Mouse (Mus musculus) forebrain, embryonic 15.5 days (tissue): ENCODE results near the gene H6pd. TPM values are rescaled to one million over a fixed set of nuclear protein-coding genes. Genes with fewer than 3 reads are reported as not detected.
A peak's percentile ranks its signal among the peaks of the same experiment; 100 is the strongest.

ENCODE experiments used
- ATAC-seq: fragments of 200-750 bp; cut with Nextera tagmentation; replicated peaks from 2 replicates; pipeline ENCODE4 v1.8.0; 2017; ENCODE audit warnings: mild to moderate bottlenecking, moderate TSS enrichment, moderate library complexity
- H3K27ac ChIP-seq: fragments of 300-500 bp; sonication (generic); replicated peaks from 2 replicates; pipeline ENCODE4 v1.5.1; 2015; ENCODE audit warnings: mild to moderate bottlenecking, inconsistent platforms
- H3K27me3 ChIP-seq: fragments of 300-500 bp; sonication (generic); 2 replicates; pipeline ENCODE4 v1.6.1; 2015; ENCODE audit warnings: inconsistent platforms
- H3K36me3 ChIP-seq: fragments of 300-500 bp; sonication (generic); 2 replicates; pipeline ENCODE4 v1.6.1; 2015; ENCODE audit warnings: mild to moderate bottlenecking, inconsistent platforms
- H3K4me1 ChIP-seq: fragments of 300-500 bp; sonication (generic); 2 replicates; pipeline ENCODE4 v1.6.1; 2015; ENCODE audit warnings: inconsistent platforms
- H3K4me2 ChIP-seq: fragments of 300-500 bp; sonication (generic); replicated peaks from 2 replicates; pipeline ENCODE4 v1.6.1; 2015; ENCODE audit warnings: mild to moderate bottlenecking, inconsistent platforms
- H3K4me3 ChIP-seq: fragments of 300-500 bp; sonication (generic); 2 replicates; pipeline ENCODE4 v1.5.1; 2015; ENCODE audit warnings: mild to moderate bottlenecking, inconsistent platforms
- H3K9ac ChIP-seq: fragments of 300-500 bp; sonication (generic); replicated peaks from 2 replicates; pipeline ENCODE4 v1.6.1; 2015; ENCODE audit warnings: mild to moderate bottlenecking, inconsistent platforms
- H3K9me3 ChIP-seq: fragments of 300-500 bp; sonication (generic); 2 replicates; pipeline ENCODE4 v1.6.1; 2016; ENCODE audit warnings: inconsistent platforms
- WGBS: fragments of 180-500 bp; shearing (Covaris S2); methylation state at CpG from one replicate; pipeline ENCODE4 v1.1.7; 2015; ENCODE audit warnings: mixed read lengths; 5-methylcytosine and 5-hydroxymethylcytosine counted together
- polyA plus RNA-seq: library from polyadenylated mRNA; unstranded; fragments of >200 nt; fragmentation: Nextera tagmentation; extraction: Ambion mirVana; gene quantifications from 2 replicates; pipeline ENCODE4 v1.2.1, GENCODE M21; 2015

The H6pd gene
- polyA plus RNA-seq, 1 experiment from 2014 or later, result 1.5 TPM

DNA sequence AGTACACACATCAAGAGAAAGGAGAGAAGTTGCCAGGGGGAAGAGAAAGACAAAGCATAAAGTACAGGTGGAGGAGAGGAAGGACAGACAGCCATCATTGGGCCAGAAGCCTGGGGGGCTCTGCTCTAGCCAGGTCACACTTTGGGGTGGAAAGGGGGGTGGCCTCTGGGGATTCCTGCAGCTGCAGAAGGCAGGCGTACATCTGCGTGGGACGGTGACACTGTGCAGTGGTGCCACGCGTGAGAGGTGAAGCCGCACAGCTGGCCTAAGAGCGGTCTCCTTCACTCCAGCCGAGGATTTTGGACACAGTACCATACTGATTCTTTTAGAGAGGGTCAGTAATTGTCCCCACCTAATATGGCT lies 16.2 kb downstream of the H6pd start:
- WGBS, result 94% methylated on average over 8 of the region's 8 CpGs
- Histone ChIP-seq H3K27ac (no peak overlapping the region), H3K4me2 (no peak overlapping the region), H3K4me3 (no peak overlapping the region), H3K27me3 (no peaks in the 10 kb centered on the region), H3K36me3 (no peaks in the 10 kb centered on the region), H3K9ac (no peak overlapping the region), H3K4me1 (peaks cover 30% of the 10 kb centered on the region), H3K9me3 (no peaks in the 10 kb centered on the region)
- no peak for ATAC-seq

DNA sequence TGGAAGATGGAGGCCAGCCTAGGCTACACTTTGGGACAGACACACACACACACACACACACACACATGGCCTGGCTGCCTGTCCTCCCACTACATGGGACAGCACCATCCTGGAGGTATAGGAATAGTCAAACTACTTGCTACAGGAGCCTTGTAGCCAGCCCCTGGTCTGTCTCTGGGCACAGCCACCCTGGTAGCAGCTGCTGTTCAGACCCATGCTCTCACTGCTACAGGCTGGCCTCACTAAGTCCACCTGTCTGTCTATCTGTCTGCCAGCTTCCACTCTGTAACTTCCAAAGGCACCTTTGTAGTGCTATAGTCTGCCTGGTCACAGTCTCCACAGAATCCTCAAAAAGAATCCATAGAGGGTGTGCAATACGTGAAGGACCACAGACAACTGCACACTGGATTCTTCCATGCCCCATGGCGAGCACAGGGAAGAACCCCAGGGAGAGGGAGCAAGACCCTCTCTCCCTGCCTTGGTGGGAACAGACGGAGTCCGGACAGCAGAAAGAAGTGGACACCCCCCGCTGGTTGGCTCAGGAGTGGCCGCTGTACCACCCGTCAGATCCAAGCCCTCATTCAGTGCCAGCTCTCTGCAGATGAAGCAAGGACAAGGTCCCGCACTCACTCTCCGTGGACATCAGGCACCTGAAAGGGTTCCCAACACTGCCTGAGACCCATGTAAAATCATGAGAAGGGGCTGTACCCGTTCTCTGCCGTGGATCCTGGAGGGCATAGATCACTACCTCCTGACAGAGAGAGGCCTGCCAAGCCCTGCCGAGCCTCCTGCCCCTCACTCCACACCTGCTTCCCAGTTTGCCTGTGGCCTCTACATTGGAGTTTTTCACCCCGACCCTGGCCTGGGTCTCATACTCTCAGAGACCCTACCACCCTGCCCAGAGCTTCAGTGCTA lies 16.8 kb downstream of the H6pd start:
- ATAC-seq, result no peak
- H3K27ac ChIP-seq, result no peak overlapping the region
- H3K4me2 ChIP-seq, result no peak overlapping the region
- peaks cover 30% of the 10 kb centered on the region for H3K4me1 ChIP-seq
- no peaks in the 10 kb centered on the region for H3K36me3 ChIP-seq
- no peaks in the 10 kb centered on the region for H3K27me3 ChIP-seq
- H3K4me3 ChIP-seq, result no peak overlapping the region
- H3K9ac ChIP-seq, result no peak overlapping the region
- 81% methylated on average over 13 of the region's 13 CpGs for WGBS
- H3K9me3 ChIP-seq, result no peaks in the 10 kb centered on the region

- no peak overlapping the region for H3K4me3 ChIP-seq
- H3K9ac ChIP-seq, result no peak overlapping the region
- H3K9me3 ChIP-seq, result no peaks in the 10 kb centered on the region
- 26% methylated on average over 9 of the region's 9 CpGs for WGBS
- ATAC-seq, result no peak
- H3K36me3 ChIP-seq, result no peaks in the 10 kb centered on the region
- peaks cover 30% of the 10 kb centered on the region for H3K4me1 ChIP-seq
- H3K27me3 ChIP-seq, result no peaks in the 10 kb centered on the region
- H3K27ac ChIP-seq, result peak overlapping the region; percentile 47; the same call in 1 of the 2 replicates
- H3K4me2 ChIP-seq, result no peak overlapping the region
Observed at GRCm38 (mm10) chr4:149990954-149991633, 17.7 kb downstream of the H6pd start.

DNA sequence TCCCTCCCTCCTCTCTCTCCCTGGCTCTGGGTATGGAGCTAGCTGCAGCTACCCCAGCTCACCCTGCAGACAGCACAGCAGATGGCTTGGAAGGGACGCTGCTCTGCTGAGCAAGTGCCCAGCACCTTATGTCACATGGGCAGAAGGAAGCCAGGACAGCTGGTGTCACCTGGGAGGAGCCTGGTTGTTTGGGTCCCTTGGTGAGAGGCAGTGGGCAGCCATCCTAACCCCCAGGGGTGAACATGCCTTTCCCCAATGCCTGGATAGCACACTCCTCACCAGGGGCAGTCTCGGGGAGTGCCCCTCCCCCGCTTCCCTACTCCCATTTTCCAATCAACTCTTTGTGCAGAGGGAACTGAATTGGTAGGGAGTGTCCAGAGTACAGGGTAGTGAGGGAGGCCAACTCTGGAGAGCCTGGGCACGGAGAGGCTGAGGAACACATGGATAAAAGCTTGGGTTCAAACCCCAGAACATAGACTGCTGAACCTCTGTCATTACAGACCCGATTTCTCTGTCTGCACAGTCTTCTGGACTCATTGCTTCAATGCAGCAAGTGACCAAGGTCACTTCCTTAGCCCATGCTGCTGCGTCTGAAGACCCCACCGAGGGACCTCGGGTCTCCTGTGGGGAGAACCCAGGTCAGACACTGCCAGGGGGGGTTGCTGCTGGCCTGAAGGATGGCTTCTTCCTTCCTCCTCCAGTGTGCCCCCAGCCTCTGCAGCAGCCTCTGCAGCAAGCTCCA lies 18.4 kb downstream of the H6pd start:
- peak; percentile 79 for ATAC-seq
- 9% methylated on average over 8 of the region's 8 CpGs for WGBS
- H3K9me3 ChIP-seq, result no peaks in the 10 kb centered on the region
- H3K9ac ChIP-seq, result no peak overlapping the region
- H3K27ac ChIP-seq, result peak overlapping the region; percentile 47
- H3K27me3 ChIP-seq, result no peaks in the 10 kb centered on the region
- peaks cover 30% of the 10 kb centered on the region for H3K4me1 ChIP-seq
- H3K4me2 ChIP-seq, result no peak overlapping the region
- no peaks in the 10 kb centered on the region for H3K36me3 ChIP-seq
- H3K4me3 ChIP-seq, result no peak overlapping the region

DNA sequence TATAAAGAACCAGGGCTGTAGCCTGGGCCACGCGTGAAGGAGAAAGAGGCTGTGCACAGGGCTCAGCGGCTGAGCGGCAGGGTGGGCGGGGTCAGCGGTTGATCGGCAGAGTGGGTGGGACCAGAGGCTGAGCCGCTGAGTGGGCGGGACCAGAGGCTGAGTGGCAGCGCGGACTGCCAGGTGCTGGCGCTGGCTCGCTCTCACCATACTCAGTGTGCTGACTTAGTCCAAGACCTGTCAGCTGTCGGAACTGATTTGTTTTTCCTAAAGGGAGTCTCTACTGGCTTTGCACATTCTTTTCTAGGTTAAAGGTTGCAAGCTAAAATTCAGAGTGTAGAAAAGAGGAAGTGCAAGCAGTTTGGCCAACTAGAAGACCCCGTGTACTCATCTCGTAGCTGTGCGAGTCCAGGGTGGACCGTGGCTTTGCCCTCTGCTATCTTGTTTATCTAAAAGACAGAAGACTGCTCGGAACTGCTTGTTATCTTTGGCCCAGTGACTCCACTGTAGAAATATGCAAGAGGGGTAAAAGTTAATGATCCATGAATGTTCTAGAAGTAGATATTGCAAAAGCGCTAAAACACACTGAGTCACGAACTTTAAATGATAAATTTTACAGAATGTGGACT lies 19.8 kb downstream of the H6pd start:
- no peaks in the 10 kb centered on the region for H3K27me3 ChIP-seq
- no peaks in the 10 kb centered on the region for H3K9me3 ChIP-seq
- peak overlapping the region; percentile 48 for H3K4me2 ChIP-seq
- ATAC-seq, result peak; percentile 94
- 11% methylated on average over 21 of the region's 21 CpGs for WGBS
- peak overlapping the region; percentile 68 for H3K27ac ChIP-seq
- H3K9ac ChIP-seq, result peak overlapping the region; percentile 32; the same call in 1 of the 2 replicates
- H3K36me3 ChIP-seq, result no peaks in the 10 kb centered on the region
- peaks cover 30% of the 10 kb centered on the region for H3K4me1 ChIP-seq
- peak overlapping the region; percentile 31 for H3K4me3 ChIP-seq

GRCm38 (mm10) chr4:149988301-149988700 lies 20.5 kb downstream of the H6pd start:
- Histone ChIP-seq H3K9me3 (no peaks in the 10 kb centered on the region), H3K4me2 (peak overlapping the region; percentile 48; the same call in 1 of the 2 replicates), H3K27ac (peak overlapping the region; percentile 68), H3K9ac (no peak overlapping the region), H3K36me3 (no peaks in the 10 kb centered on the region), H3K4me3 (peak overlapping the region; percentile 31; the same call in 1 of the 2 replicates), H3K27me3 (no peaks in the 10 kb centered on the region), H3K4me1 (peaks cover 30% of the 10 kb centered on the region)
- no peak for ATAC-seq
- 81% methylated on average over 6 of the region's 6 CpGs for WGBS

DNA sequence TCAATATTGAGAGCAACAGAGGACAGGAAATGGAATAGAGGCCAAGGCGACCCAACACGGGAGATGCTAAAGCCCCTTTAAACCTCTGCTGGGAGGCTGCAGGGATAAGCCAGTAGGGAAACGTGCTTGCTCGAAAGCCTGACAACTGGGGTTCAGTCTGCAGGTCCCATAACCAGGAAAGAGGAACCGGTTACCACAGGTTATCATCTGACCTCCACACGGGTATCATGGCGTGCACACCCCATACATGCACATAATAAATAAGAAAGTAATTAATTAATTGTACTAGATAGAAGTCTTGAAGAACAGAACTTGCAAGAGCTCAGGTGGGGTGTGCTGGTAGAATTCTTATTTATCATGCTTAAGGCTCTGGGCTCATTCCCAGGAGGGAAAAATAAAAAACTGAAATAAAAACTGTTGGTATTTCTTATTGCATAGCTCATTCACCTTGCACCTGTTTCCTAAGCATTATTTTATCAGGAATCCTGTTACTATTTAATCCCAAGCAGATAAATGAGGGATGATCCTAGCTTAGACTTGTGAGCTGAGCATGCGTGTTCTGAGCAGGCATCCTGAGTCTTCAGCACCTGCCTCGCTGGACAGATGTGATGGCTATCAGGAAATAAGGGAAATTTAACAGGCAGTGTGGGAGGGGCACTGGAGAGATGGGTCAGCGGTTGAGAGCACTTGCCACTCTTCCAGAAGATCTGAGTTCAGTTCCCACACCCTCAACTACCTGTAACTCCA lies 22.0 kb downstream of the H6pd start:
- no peak for ATAC-seq
- H3K4me2 ChIP-seq, result no peak overlapping the region
- no peaks in the 10 kb centered on the region for H3K27me3 ChIP-seq
- H3K9me3 ChIP-seq, result no peaks in the 10 kb centered on the region
- no peaks in the 10 kb centered on the region for H3K36me3 ChIP-seq
- no peak overlapping the region for H3K4me3 ChIP-seq
- H3K4me1 ChIP-seq, result peaks cover 30% of the 10 kb centered on the region
- H3K9ac ChIP-seq, result no peak overlapping the region
- WGBS, result 82% methylated on average over 10 of the region's 10 CpGs
- H3K27ac ChIP-seq, result no peak overlapping the region

DNA sequence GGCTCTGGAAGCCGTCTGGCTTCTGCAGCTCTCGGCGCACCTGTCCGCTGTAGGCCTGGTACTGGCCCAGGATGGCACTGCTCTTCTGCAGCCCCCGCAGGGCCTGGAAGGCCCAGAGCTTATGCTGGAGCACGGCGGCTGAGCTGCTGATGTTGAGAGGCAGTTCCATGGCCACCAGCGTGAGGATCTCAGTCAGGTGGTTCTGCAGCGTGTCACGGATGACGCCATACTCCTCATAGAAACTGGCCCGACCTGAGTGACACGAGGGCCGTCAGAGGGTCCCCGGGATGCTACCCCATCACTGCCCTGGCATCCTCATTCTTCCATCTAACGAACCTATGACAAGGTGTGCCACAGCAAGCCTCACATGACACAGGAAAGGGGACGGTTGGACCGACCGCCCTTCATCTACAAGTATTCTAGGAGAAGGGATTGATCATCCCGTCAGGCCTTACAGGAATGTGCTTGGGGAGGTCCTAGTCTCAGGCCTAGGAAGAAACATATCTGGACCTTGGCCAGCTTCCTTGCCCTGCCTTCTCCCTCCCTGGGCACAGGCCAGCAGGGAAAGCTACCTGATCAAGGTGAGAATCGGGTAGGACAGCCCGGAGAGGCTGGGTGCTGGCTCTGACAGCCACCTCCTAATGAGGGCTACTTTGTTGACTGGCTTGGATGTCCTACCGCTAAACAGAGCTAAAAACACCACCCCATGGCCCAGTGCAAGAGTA lies 24.7 kb downstream of the H6pd start:
- Histone ChIP-seq H3K27ac (no peak overlapping the region), H3K9me3 (no peaks in the 10 kb centered on the region), H3K4me2 (no peak overlapping the region), H3K4me3 (no peak overlapping the region), H3K27me3 (no peaks in the 10 kb centered on the region), H3K36me3 (no peaks in the 10 kb centered on the region), H3K9ac (no peak overlapping the region), H3K4me1 (peaks cover 14% of the 10 kb centered on the region)
- WGBS, result 92% methylated on average over 23 of the region's 23 CpGs
- no peak for ATAC-seq

- no peaks in the 10 kb centered on the region for H3K36me3 ChIP-seq
- no peak overlapping the region for H3K9ac ChIP-seq
- no peaks in the 10 kb centered on the region for H3K27me3 ChIP-seq
- no peak overlapping the region for H3K4me3 ChIP-seq
- 82% methylated on average over 15 of the region's 15 CpGs for WGBS
- H3K4me2 ChIP-seq, result no peak overlapping the region
- H3K4me1 ChIP-seq, result peaks cover 13% of the 10 kb centered on the region
- H3K9me3 ChIP-seq, result no peaks in the 10 kb centered on the region
- no peak overlapping the region for H3K27ac ChIP-seq
- no peak for ATAC-seq
Observed at GRCm38 (mm10) chr4:149982154-149982553, 26.7 kb downstream of the H6pd start.

GRCm38 (mm10) chr4:149979819-149980308 lies 29.0 kb downstream of the H6pd start:
- Histone ChIP-seq H3K4me2 (peak overlapping the region; percentile 45), H3K36me3 (no peaks in the 10 kb centered on the region), H3K4me3 (0 out of 2 replicates have a peak overlapping the region, but pooled peaks have one; percentile 22), H3K27me3 (no peaks in the 10 kb centered on the region), H3K9ac (peak overlapping the region; percentile 37; the same call in 1 of the 2 replicates), H3K4me1 (peaks cover 13% of the 10 kb centered on the region), H3K9me3 (no peaks in the 10 kb centered on the region), H3K27ac (peak overlapping the region; percentile 33; the same call in 1 of the 2 replicates)
- WGBS, result under 1% methylated on average over 12 of the region's 12 CpGs
- peak; percentile 62 for ATAC-seq
